8 mouse cellular contexts compared by ENCODE assay signal in the genomic region with DNA sequence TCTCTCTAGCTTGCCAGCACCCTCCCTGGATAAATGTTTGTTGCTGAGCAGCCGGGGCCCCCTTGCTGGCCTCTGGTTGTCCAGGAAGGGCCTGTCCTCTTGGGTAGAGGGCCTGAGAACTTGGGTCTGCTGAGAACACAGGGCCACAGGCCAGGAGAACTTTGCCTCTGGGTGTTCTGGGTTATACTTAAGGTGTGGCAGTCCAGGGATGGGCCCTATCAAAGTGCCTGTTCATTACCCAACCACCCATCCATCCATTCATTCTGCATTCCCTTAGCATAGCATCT. TPM values are rescaled to one million over a fixed set of nuclear protein-coding genes. Genes with fewer than 3 reads are reported as not detected.
DNase-seq lines count a peak whose midpoint lies in the region; ATAC-seq and TF ChIP-seq lines count a peak whose summit lies in the region.

No protein-coding gene starts in this region.

- H3K27ac ChIP-seq in heart, embryonic 12.5 days (ENCODE audit: poor library complexity, severe bottlenecking): peak overlapping the region; percentile 82
- no peak overlapping the region for H3K27ac ChIP-seq in ES-Bruce4 (ENCODE audit: insufficient read depth, low read length)
- 0 out of 2 replicates have a peak overlapping the region, but pooled peaks have one; percentile 93 for H3K27ac ChIP-seq in forebrain, postnatal 0 days (ENCODE audit: low read depth, low read length)
- peak overlapping the region; percentile 87; the same call in 1 of the 2 replicates for H3K27ac ChIP-seq in liver, postnatal 0 days (ENCODE audit: low read depth)

- ATAC-seq in heart, embryonic 12.5 days (ENCODE audit: insufficient number of reproducible peaks, low FRiP score): no peak
- no peak for ATAC-seq in forebrain, postnatal 0 days
- ATAC-seq in liver, postnatal 0 days: no peak
- no peak for ATAC-seq in megakaryocyte-erythroid progenitor cell, adult 5-6 weeks (replicated peaks; ENCODE audit: low FRiP score, low TSS enrichment, poor library complexity, severe bottlenecking)

- 52% methylated on average over 1 of the region's 1 CpGs for WGBS in heart, embryonic 12.5 days
- 58% methylated on average over 1 of the region's 1 CpGs for WGBS in forebrain, postnatal 0 days
- 47% methylated on average over 1 of the region's 1 CpGs for WGBS in liver, postnatal 0 days (ENCODE audit: insufficient replicate concordance)

- peak overlapping the region; percentile 86 for H3K4me2 ChIP-seq in heart, embryonic 12.5 days
- H3K4me2 ChIP-seq in forebrain, postnatal 0 days (ENCODE audit: low read depth): peak overlapping the region; percentile 98
- H3K4me2 ChIP-seq in liver, postnatal 0 days (ENCODE audit: low read depth, low read length): peak overlapping the region; percentile 100

- H3K4me3 ChIP-seq in heart, embryonic 12.5 days: peak overlapping the region; percentile 85
- H3K4me3 ChIP-seq in ES-Bruce4 (ENCODE audit: low read depth, low read length): peak overlapping the region; percentile 76
- peak overlapping the region; percentile 85 for H3K4me3 ChIP-seq in forebrain, postnatal 0 days (ENCODE audit: low read depth, low read length)
- peak overlapping the region; percentile 88 for H3K4me3 ChIP-seq in liver, postnatal 0 days (ENCODE audit: low read depth, low read length)

- peak overlapping the region; percentile 80 for H3K9ac ChIP-seq in heart, embryonic 12.5 days
- peak overlapping the region; percentile 46; the same call in 1 of the 2 replicates for H3K9ac ChIP-seq in ES-Bruce4 (ENCODE audit: low read depth, poor library complexity, severe bottlenecking)
- H3K9ac ChIP-seq in forebrain, postnatal 0 days: peak overlapping the region; percentile 74
- peak overlapping the region; percentile 81 for H3K9ac ChIP-seq in liver, postnatal 0 days (replicated peaks)

- no peak for TF ChIP-seq POLR2A in ES-Bruce4 (IDR thresholded peaks at IDR 0.05; ENCODE audit: insufficient read depth, low read length)

- peaks cover 31% of the 10 kb centered on the region for H3K36me3 ChIP-seq in heart, embryonic 12.5 days
- no peaks in the 10 kb centered on the region for H3K36me3 ChIP-seq in ES-Bruce4 (ENCODE audit: control insufficient read depth, insufficient read depth, low read length, poor library complexity, severe bottlenecking)
- H3K36me3 ChIP-seq in forebrain, postnatal 0 days (ENCODE audit: insufficient read depth): peaks cover 34% of the 10 kb centered on the region
- peaks cover 13% of the 10 kb centered on the region for H3K36me3 ChIP-seq in liver, postnatal 0 days (replicated peaks; ENCODE audit: insufficient read depth, low read length)

- no peaks in the 10 kb centered on the region for H3K9me3 ChIP-seq in heart, embryonic 12.5 days (replicated peaks)
- H3K9me3 ChIP-seq in ES-Bruce4 (replicated peaks; ENCODE audit: control insufficient read depth, insufficient read depth, low read length, poor library complexity, severe bottlenecking): no peaks in the 10 kb centered on the region
- H3K9me3 ChIP-seq in forebrain, postnatal 0 days (ENCODE audit: low read length): no peaks in the 10 kb centered on the region
- no peaks in the 10 kb centered on the region for H3K9me3 ChIP-seq in liver, postnatal 0 days (ENCODE audit: low read length)

- H3K27me3 ChIP-seq in heart, embryonic 12.5 days (replicated peaks): no peaks in the 10 kb centered on the region
- no peaks in the 10 kb centered on the region for H3K27me3 ChIP-seq in ES-Bruce4 (ENCODE audit: control insufficient read depth, insufficient read depth, low read length, poor library complexity, severe bottlenecking)
- H3K27me3 ChIP-seq in forebrain, postnatal 0 days (ENCODE audit: insufficient read depth, low read length): no peaks in the 10 kb centered on the region
- no peaks in the 10 kb centered on the region for H3K27me3 ChIP-seq in liver, postnatal 0 days (ENCODE audit: insufficient read depth, low read length)

- no peak for TF ChIP-seq EP300 in ES-Bruce4 (IDR thresholded peaks at IDR 0.05; ENCODE audit: insufficient read depth, low read depth, low read length)
- TF ChIP-seq EP300 in liver, postnatal 0 days (IDR thresholded peaks at IDR 0.05; ENCODE audit: low read depth): no peak

- no peak for TF ChIP-seq CTCF in ES-Bruce4 (IDR thresholded peaks at IDR 0.05; ENCODE audit: low read depth, low read length)
- no peak for TF ChIP-seq CTCF in forebrain, postnatal 0 days (IDR thresholded peaks at IDR 0.05; ENCODE audit: low read depth)
- TF ChIP-seq CTCF in liver, postnatal 0 days (IDR thresholded peaks at IDR 0.05; ENCODE audit: low read depth): no peak

- intact Hi-C loops in heart, postnatal 36 days (cut with DNase I): no loop called here
- intact Hi-C loops in left cerebral cortex, postnatal 10 days (cut with DNase I): no loop called here

- peaks cover 16% of the 10 kb centered on the region for H3K4me1 ChIP-seq in heart, embryonic 12.5 days (replicated peaks)
- H3K4me1 ChIP-seq in ES-Bruce4 (ENCODE audit: control insufficient read depth, insufficient read depth, low read length): peaks cover 8% of the 10 kb centered on the region
- peaks cover 9% of the 10 kb centered on the region for H3K4me1 ChIP-seq in forebrain, postnatal 0 days (ENCODE audit: insufficient read depth)
- peaks cover 9% of the 10 kb centered on the region for H3K4me1 ChIP-seq in liver, postnatal 0 days (ENCODE audit: insufficient read depth)

- no peak for DNase-seq in heart, postnatal 36 days
- no peak for DNase-seq in forebrain, postnatal 0 days
- DNase-seq in liver, postnatal 0 days: no peak
- DNase-seq in right cerebral cortex, adult 18-20 months: no peak
- no peak for DNase-seq in left cerebral cortex, postnatal 10 days (ENCODE audit: extremely low spot score in 1 of 2, low spot score in 2 of 2)

RNA-seq across cellular contexts. Expression of a gene that starts 1.3 kb away (rescaled TPM):
- 21.9 and 22.2 TPM in 2 replicates for polyA plus RNA-seq in heart, embryonic 12.5 days (2016; fragmentation: Nextera tagmentation; extraction: Ambion mirVana)
- 1 to 10 TPM; 7.6 to 8.8 TPM for total RNA-seq in heart, postnatal 36 days (2021)
- 42.3 and 44.3 TPM in 2 replicates for polyA plus RNA-seq in ES-Bruce4 (2011; ENCODE audit: insufficient read depth, insufficient read length, low read depth, missing spikeins)
- total RNA-seq in forebrain, postnatal 0 days (2014; rRNA removed): 52.2 and 92.4 TPM in 2 replicates
- 40.1 and 44.7 TPM in 2 replicates for polyA plus RNA-seq in forebrain, postnatal 0 days (2015; fragmentation: Nextera tagmentation; extraction: Ambion mirVana)
- polyA plus RNA-seq in liver, postnatal 0 days (2015; fragmentation: Nextera tagmentation; extraction: Ambion mirVana): 12.0 and 12.2 TPM in 2 replicates
- total RNA-seq in megakaryocyte-erythroid progenitor cell, adult 5-6 weeks (2014; fragmentation: Nextera tagmentation): 24.0 and 29.0 TPM in 2 replicates
- 16.3 and 19.7 TPM in 2 replicates for total RNA-seq in megakaryocyte-erythroid progenitor cell, adult 5-6 weeks (2017)
- total RNA-seq in left cerebral cortex, postnatal 10 days (2021): 10 to 100 TPM; 35.6 to 36.4 TPM

RNA-seq across cellular contexts. Expression of a gene that starts 22.3 kb away (rescaled TPM):
- polyA plus RNA-seq in heart, embryonic 12.5 days (2016; fragmentation: Nextera tagmentation; extraction: Ambion mirVana): 67.9 and 74.2 TPM in 2 replicates
- total RNA-seq in heart, postnatal 36 days (2021): 100 to 1,000 TPM; 496 to 534 TPM
- polyA plus RNA-seq in ES-Bruce4 (2011; ENCODE audit: insufficient read depth, insufficient read length, low read depth, missing spikeins): 8.9 and 12.3 TPM in 2 replicates
- 28.0 and 33.6 TPM in 2 replicates for total RNA-seq in forebrain, postnatal 0 days (2014; rRNA removed)
- polyA plus RNA-seq in forebrain, postnatal 0 days (2015; fragmentation: Nextera tagmentation; extraction: Ambion mirVana): 20.7 and 24.0 TPM in 2 replicates
- 57.5 and 64.3 TPM in 2 replicates for polyA plus RNA-seq in liver, postnatal 0 days (2015; fragmentation: Nextera tagmentation; extraction: Ambion mirVana)
- total RNA-seq in megakaryocyte-erythroid progenitor cell, adult 5-6 weeks (2014; fragmentation: Nextera tagmentation): 24.3 and 29.2 TPM in 2 replicates
- total RNA-seq in megakaryocyte-erythroid progenitor cell, adult 5-6 weeks (2017): 11.2 and 16.0 TPM in 2 replicates
- 10 to 100 TPM; 39.7 to 40.3 TPM for total RNA-seq in left cerebral cortex, postnatal 10 days (2021)

RNA-seq across cellular contexts. Expression of a gene that starts 22.5 kb away (rescaled TPM):
- polyA plus RNA-seq in heart, embryonic 12.5 days (2016; fragmentation: Nextera tagmentation; extraction: Ambion mirVana): 107 and 115 TPM in 2 replicates
- 10 to 100 TPM; 82.9 to 85.1 TPM for total RNA-seq in heart, postnatal 36 days (2021)
- 83.1 and 91.6 TPM in 2 replicates for polyA plus RNA-seq in ES-Bruce4 (2011; ENCODE audit: insufficient read depth, insufficient read length, low read depth, missing spikeins)
- 129 and 132 TPM in 2 replicates for total RNA-seq in forebrain, postnatal 0 days (2014; rRNA removed)
- polyA plus RNA-seq in forebrain, postnatal 0 days (2015; fragmentation: Nextera tagmentation; extraction: Ambion mirVana): 143 and 148 TPM in 2 replicates
- polyA plus RNA-seq in liver, postnatal 0 days (2015; fragmentation: Nextera tagmentation; extraction: Ambion mirVana): 65.6 and 76.8 TPM in 2 replicates
- 228 and 237 TPM in 2 replicates for total RNA-seq in megakaryocyte-erythroid progenitor cell, adult 5-6 weeks (2014; fragmentation: Nextera tagmentation)
- 74.1 and 93.5 TPM in 2 replicates for total RNA-seq in megakaryocyte-erythroid progenitor cell, adult 5-6 weeks (2017)
- total RNA-seq in left cerebral cortex, postnatal 10 days (2021): 100 to 1,000 TPM; 144 to 145 TPM

RNA-seq across cellular contexts. Expression of a gene that starts 29.3 kb away (rescaled TPM):
- polyA plus RNA-seq in heart, embryonic 12.5 days (2016; fragmentation: Nextera tagmentation; extraction: Ambion mirVana): 32.7 and 33.6 TPM in 2 replicates
- 10 to 100 TPM; 62.9 to 69.4 TPM for total RNA-seq in heart, postnatal 36 days (2021)
- 16.6 and 18.6 TPM in 2 replicates for polyA plus RNA-seq in ES-Bruce4 (2011; ENCODE audit: insufficient read depth, insufficient read length, low read depth, missing spikeins)
- total RNA-seq in forebrain, postnatal 0 days (2014; rRNA removed): 57.4 and 70.8 TPM in 2 replicates
- polyA plus RNA-seq in forebrain, postnatal 0 days (2015; fragmentation: Nextera tagmentation; extraction: Ambion mirVana): 24.4 and 28.6 TPM in 2 replicates
- 7.6 and 8.2 TPM in 2 replicates for polyA plus RNA-seq in liver, postnatal 0 days (2015; fragmentation: Nextera tagmentation; extraction: Ambion mirVana)
- total RNA-seq in megakaryocyte-erythroid progenitor cell, adult 5-6 weeks (2014; fragmentation: Nextera tagmentation): 17.8 and 35.0 TPM in 2 replicates
- total RNA-seq in megakaryocyte-erythroid progenitor cell, adult 5-6 weeks (2017): 8.0 and 11.4 TPM in 2 replicates
- total RNA-seq in left cerebral cortex, postnatal 10 days (2021): 100 to 1,000 TPM in 1 of 2 experiments, 10 to 100 TPM in 1; 95.4 to 108 TPM

RNA-seq across cellular contexts. Expression of a gene that starts 34.2 kb away (rescaled TPM):
- 117 and 130 TPM in 2 replicates for polyA plus RNA-seq in heart, embryonic 12.5 days (2016; fragmentation: Nextera tagmentation; extraction: Ambion mirVana)
- total RNA-seq in heart, postnatal 36 days (2021): 10 to 100 TPM; 41.9 to 43.1 TPM
- 30.8 and 32.5 TPM in 2 replicates for polyA plus RNA-seq in ES-Bruce4 (2011; ENCODE audit: insufficient read depth, insufficient read length, low read depth, missing spikeins)
- total RNA-seq in forebrain, postnatal 0 days (2014; rRNA removed): 291 and 292 TPM in 2 replicates
- polyA plus RNA-seq in forebrain, postnatal 0 days (2015; fragmentation: Nextera tagmentation; extraction: Ambion mirVana): 147 and 156 TPM in 2 replicates
- polyA plus RNA-seq in liver, postnatal 0 days (2015; fragmentation: Nextera tagmentation; extraction: Ambion mirVana): 13.9 and 14.4 TPM in 2 replicates
- 47.0 and 48.4 TPM in 2 replicates for total RNA-seq in megakaryocyte-erythroid progenitor cell, adult 5-6 weeks (2014; fragmentation: Nextera tagmentation)
- total RNA-seq in megakaryocyte-erythroid progenitor cell, adult 5-6 weeks (2017): 25.7 and 28.5 TPM in 2 replicates
- 100 to 1,000 TPM; 219 to 230 TPM for total RNA-seq in left cerebral cortex, postnatal 10 days (2021)

Comparison
In these comparisons a context has a peak if more than half of its experiments do, and no peak if none do; other contexts are left out.
1. RNA of a gene that starts 22.3 kb away (total RNA-seq): 496 to 534 TPM in heart, postnatal 36 days; 39.7 to 40.3 TPM in left cerebral cortex, postnatal 10 days, 28.0 to 33.6 TPM in forebrain, postnatal 0 days and 11.2 to 29.2 TPM in megakaryocyte-erythroid progenitor cell, adult 5-6 weeks; every median in the first group is over 10 times any median in the second.
2. Peak in every context shown above with its lines, with median percentiles within 50 percentile points of each other: H3K4me2 ChIP-seq, H3K4me3 ChIP-seq and H3K9ac ChIP-seq.